Mouse (Mus musculus) layer of hippocampus, postnatal 10 days (tissue): Measurements from ENCODE around the gene Ptger2. TPM values are rescaled to one million over a fixed set of nuclear protein-coding genes. Genes with fewer than 3 reads are reported as not detected.
"Not testable (repeated sequence)": the region's sequence is repeated elsewhere in the genome, so short reads cannot be mapped to it uniquely, and the experiment has no call there.

ENCODE experiments used
- DNase-seq, 2 experiments: peaks; one replicate each; pipeline ENCODE4 v3.0.0; 2021; ENCODE audit warnings: low spot score in 2 of 2
- long read RNA-seq: library from polyadenylated mRNA; stranded (forward); transcript quantifications from one replicate; pipeline ENCODE4 v2.0.0, GENCODE M21; 2023
- total RNA-seq, 2 experiments: library from RNA; stranded (reverse); gene quantifications; 2 replicates each; pipeline ENCODE4 v1.2.3; 2021

Ptger2 gene
- total RNA-seq, result under 1 TPM; 0.21 to 0.38 TPM
- long read RNA-seq, result 0 reads

- not testable (repeated sequence) for DNase-seq
Observed at GRCm38 (mm10) chr14:44987674-44988355, at the start of gene Ptger2. Gene Ptger2, plus strand, starts transcription at chr14:44988195.

- no peak for DNase-seq
Observed at GRCm38 (mm10) chr14:44960746-44961145, 27.2 kb upstream of the Ptger2 start.

DNA sequence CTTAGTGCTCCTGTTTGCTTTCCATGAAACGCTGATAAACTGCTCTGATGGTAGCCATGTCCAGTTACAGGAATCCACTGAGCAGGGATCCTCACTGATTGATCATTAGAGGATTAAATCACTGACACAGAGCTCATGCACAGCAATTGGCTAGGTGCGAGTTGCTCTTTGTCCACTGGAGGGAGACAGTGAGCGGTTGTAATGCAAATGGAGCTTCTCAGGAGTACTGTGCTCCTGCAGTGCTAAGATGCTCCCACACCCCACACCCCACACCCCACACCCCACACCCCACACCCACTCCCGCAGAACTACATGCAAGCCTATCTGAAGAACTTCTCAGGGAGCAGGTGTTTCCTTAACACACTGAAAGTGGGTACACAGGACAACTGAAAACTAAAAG lies 10.7 kb upstream of the Ptger2 start:
- peak; percentile 80 for DNase-seq

- peak; percentile 21 to 29 for DNase-seq
Observed at GRCm38 (mm10) chr14:44979887-44980286, 8.1 kb upstream of the Ptger2 start.

- peak in 1 of 2 experiments; percentile 45 for DNase-seq
Observed at GRCm38 (mm10) chr14:44981490-44981889, 6.5 kb upstream of the Ptger2 start.

DNA sequence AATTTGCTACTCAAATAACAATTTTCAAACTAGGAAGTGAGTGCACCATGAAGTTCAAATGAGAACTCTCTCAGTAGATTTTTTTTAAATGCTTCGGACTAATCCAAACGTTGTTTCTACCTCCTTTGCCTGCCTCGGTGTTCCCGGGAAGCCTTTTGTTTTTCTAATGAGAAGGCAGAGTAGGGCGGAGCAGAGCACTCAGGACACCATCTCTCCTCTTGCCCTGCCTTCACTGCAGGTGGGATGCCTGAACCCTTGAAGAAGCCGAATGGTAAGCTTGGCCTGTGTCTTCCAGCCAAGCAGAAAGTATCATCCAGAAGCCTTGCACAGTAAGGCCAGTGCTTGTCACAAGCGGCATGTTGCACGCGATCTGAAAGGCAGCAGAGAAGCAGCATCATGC lies 3.9 kb upstream of the Ptger2 start:
- DNase-seq, result no peak

GRCm38 (mm10) chr14:44986248-44986647 lies 1.7 kb upstream of the Ptger2 start:
- no peak for DNase-seq

- DNase-seq, result peak in 1 of 2 experiments; percentile 16
Observed at GRCm38 (mm10) chr14:44988456-44989016, 541 bp downstream of the Ptger2 start.

DNA sequence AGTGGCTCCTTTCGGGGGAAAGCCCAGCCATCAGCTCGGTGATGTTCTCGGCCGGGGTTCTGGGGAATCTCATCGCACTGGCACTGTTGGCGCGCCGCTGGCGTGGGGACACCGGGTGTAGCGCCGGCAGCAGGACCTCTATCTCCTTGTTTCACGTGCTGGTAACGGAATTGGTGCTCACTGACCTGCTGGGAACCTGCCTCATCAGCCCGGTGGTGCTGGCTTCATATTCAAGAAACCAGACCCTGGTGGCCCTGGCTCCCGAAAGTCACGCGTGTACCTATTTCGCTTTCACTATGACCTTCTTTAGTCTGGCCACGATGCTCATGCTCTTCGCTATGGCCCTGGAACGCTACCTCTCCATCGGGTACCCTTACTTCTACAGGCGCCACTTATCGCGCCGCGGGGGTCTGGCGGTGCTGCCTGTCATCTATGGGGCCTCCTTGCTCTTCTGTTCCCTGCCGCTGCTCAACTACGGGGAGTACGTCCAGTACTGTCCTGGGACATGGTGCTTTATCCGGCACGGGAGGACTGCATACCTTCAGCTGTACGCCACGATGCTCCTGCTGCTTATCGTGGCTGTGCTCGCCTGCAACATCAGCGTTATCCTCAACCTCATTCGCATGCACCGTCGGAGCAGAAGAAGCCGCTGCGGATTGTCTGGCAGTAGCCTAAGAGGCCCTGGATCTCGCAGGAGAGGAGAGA lies 1.2 kb downstream of the Ptger2 start:
- peak; percentile 21 to 24 for DNase-seq

GRCm38 (mm10) chr14:44989751-44990150 lies 1.8 kb downstream of the Ptger2 start:
- no peak for DNase-seq

GRCm38 (mm10) chr14:44994337-44994736 lies 6.3 kb downstream of the Ptger2 start:
- no peak for DNase-seq

DNA sequence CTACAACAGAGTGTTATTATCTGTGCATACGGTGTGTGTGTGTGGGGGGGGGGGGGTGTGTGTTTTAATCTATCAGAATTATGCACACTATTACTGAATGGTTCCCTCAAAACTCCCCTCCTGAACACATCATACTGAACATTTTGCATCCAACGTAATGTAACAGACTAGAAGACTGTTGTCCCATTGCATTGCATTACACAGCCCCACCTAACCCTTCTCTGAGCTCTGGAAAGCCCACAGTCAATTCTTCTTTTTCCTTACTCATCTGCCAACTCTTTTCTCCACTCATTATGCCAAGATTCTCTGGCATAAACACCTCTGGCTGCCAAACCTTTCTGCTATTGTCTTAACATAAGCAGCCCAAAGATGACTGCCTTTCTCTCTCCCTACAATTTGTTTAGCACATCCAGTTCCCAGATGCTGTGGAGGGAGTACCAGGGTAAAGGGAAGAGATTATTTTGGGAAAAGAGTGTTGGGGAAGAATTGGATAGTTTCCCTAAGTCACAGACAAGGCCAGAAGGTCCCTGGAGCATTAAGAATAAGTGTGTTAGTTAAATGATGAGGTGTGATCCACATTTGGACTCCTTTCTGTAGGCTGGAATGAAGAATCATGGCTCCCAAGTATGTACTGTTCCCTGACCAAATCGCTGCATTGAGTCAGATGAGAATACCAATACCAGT lies 12.2 kb downstream of the Ptger2 start:
- no peak for DNase-seq

- DNase-seq, result no peak
Observed at GRCm38 (mm10) chr14:45005698-45006283, 17.8 kb downstream of the Ptger2 start.

DNA sequence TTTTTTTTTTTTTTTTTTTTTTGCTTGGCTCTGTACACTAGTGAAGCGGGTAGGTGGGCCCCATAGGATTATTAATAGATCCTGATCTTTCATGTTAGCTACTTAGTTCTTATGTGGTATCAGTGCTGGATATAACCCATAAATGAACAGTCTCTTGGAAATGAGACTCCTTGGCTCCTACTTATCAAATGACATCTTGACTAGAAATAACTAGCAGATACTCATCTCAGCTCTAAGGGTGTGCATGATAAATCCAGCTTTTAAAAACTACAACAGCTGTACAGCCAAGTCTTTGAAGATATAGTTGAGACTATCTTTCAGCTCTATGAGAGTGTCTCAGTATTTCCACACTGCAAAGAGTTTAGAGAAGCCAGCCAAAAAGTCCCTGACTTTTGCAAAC lies 21.2 kb downstream of the Ptger2 start:
- DNase-seq, result no peak

GRCm38 (mm10) chr14:45011260-45011659 lies 23.3 kb downstream of the Ptger2 start:
- no peak for DNase-seq

- no peak for DNase-seq
Observed at GRCm38 (mm10) chr14:45011671-45012070, 23.7 kb downstream of the Ptger2 start.

- no peak for DNase-seq
Observed at GRCm38 (mm10) chr14:45021551-45021950, 33.6 kb downstream of the Ptger2 start.

GRCm38 (mm10) chr14:45034293-45034692 lies 46.3 kb downstream of the Ptger2 start:
- no peak for DNase-seq

GRCm38 (mm10) chr14:45036579-45036978 lies 48.6 kb downstream of the Ptger2 start:
- DNase-seq, result no peak

GRCm38 (mm10) chr14:45038052-45038451 lies 50.1 kb downstream of the Ptger2 start:
- DNase-seq, result no peak

- DNase-seq, result no peak
Observed at GRCm38 (mm10) chr14:45040851-45041475, 53.0 kb downstream of the Ptger2 start.
